Mouse (Mus musculus) right cerebral cortex, postnatal 14 days (tissue): ENCODE results near the gene C130074G19Rik.

Experiments used
- DNase-seq: peaks from one replicate; pipeline ENCODE4 v3.0.0; 2022

C130074G19Rik gene

DNA sequence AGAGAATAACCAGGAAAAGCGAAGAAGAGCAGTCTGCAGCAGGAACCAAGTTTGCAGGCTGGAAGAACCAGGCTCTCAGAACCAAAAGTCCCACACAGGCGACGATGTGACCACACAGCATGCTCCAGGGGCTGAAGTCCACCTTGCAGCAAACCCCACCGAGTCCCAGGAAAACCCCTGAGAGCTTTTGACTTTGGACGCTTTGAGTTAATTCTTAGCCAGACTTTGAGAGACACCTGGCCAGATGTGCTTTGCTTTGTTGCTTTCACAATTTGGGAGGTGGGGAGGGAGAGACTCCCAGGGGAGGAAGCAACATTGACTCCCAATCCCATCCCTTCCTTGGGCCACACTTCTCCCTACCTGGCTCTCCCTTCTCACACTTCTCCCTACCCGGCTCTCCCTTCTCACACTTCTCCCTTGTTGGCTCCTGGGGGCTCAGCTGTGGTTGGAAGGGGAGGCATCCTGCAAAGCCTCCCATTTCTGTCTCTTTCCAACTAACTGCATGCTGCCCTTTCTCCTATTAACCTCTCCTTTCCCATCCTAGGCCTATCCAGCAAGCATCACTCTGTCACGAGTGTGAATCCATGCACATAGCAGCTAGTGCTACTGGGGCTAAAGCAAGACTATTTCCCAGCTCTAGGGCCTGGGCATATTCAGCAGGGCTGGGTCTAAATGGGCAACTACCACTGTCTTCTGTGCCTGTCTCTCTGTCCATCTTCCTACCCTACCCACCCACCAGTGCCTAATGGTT lies 10.8 kb downstream of the C130074G19Rik start:
- no peak for DNase-seq

DNA sequence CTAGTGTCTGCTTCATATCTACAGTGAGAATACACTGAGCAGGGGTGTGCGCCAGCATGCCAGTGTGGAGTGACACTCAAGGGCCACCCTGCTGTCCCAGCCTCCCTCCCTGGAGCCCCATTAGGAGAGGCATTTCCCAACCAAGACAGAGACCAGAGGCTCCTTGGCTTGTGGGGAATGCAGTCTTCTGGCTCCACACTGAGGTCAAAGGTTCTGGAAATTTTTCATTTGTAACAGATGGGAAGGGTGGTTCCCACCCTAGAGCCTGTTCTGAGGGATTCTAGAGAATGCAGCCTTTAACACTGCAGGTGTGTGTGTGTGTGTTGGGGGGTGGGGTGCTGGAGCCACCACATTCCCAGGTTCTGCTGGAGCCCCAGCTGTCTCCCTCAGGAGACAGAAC lies 11.5 kb downstream of the C130074G19Rik start:
- DNase-seq, result no peak

GRCm38 (mm10) chr1:184870646-184871385 lies 12.2 kb downstream of the C130074G19Rik start:
- no peak for DNase-seq

DNA sequence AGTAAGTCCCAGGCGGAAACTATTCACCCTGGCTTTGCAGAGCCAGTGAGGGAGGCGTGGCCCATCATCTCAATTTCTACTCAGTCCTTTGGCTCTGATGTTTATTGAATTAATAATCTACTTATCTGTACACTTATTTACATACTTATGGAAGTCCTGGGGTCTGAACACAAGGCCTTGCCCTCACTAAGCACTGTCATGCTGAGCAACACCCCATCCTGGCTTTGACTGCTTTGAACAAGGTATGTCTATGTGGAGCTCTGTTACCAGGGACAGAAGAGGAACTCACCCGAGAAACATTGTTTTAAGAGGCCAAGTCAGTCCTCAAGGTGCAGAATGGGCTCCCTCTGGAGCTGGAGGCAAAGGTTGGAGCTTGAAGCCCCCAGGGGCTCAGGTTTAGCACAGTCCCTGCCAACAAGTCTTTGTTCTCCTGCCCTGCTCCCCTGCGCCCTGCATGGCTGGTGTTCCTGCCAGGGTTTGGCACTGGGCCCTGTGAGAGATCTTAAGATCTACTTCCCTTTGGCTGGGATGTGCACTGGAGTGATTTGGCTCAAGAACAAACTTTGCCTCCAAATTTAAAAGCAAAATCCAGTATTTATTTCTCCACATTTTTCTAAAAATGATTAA lies 13.0 kb downstream of the C130074G19Rik start:
- no peak for DNase-seq

GRCm38 (mm10) chr1:184867640-184868120 lies 15.3 kb downstream of the C130074G19Rik start:
- DNase-seq, result no peak

DNA sequence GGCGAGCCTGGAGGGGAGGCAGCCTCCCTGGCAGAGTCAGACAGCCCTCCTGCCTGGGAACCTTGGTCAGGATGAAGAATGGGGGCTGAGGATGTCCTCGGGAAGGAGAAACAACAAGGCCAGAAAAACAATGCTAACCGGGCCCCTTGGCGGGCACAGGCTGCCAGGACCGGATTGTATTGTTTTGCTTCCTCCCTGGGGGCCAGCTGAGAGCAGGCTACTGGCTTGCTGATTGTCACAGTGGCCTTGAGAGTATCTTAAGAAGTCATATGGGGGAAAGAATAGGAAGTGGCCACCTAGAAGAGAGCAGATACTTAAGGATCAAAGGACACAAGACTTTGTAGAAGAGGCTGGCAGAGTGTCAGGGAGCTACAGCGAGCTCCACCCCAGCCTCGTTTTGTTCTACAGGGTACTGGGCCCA lies 18.6 kb downstream of the C130074G19Rik start:
- DNase-seq, result no peak

- no peak for DNase-seq
These were observed 20.4 kb downstream of the C130074G19Rik start for GRCm38 (mm10) chr1:184862636-184863035.

DNA sequence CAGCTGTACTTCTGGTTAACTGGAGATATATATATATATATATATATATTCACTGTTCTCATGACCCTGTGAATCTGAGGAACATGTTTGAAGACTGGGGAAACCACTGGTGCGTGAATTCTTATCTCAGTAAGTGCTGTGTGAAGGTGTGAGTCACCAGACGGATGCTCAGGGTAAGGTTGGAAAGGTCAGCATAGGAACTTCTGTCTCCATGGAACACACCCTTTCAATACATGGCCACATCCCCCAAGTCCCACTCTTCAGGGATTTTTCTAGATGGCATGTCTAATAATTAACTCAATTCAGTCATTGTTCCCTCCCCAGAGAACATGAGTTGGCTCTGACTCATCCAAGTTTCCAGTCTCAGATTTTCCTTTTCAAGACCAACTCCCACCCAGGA lies 21.5 kb downstream of the C130074G19Rik start:
- no peak for DNase-seq

DNA sequence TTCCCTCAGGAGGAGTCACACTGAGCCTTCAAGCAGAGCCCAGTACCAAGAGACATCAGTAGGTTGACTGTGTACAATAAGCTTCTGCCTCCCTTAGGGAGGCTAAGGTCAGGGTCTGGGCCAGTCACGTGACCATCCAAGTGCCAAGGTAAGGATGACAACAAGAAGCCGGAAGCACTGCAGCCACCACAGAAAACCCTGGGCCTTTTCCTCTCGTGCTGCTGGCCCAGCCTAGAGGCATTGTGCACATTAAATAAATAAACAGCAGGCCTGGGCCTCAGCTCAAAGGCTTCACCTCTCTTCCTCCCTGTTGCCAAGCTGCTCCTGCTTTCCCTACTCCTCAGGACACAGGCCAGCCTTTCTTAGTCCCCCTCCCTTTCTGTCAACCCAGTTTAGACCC lies 22.7 kb downstream of the C130074G19Rik start:
- DNase-seq, result no peak

DNA sequence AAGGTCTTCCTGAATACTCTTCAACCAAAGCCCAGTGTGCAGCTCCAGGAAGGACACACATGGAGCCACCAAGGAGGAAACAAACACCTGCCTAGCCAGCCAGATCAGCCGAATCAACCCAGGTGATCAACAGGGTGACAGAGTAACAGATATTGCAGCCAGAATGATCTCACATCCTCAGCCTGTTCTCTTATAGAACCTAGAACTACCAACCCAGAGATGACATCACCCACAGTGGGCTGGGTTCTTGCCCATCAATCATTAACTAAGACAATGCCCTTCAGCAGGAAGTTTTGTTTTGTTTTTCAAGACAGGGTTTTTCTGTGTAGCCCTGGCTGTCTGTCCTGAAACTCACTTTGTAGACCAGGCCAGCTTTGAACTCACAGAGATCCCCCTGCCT lies 24.8 kb downstream of the C130074G19Rik start:
- DNase-seq, result no peak

DNA sequence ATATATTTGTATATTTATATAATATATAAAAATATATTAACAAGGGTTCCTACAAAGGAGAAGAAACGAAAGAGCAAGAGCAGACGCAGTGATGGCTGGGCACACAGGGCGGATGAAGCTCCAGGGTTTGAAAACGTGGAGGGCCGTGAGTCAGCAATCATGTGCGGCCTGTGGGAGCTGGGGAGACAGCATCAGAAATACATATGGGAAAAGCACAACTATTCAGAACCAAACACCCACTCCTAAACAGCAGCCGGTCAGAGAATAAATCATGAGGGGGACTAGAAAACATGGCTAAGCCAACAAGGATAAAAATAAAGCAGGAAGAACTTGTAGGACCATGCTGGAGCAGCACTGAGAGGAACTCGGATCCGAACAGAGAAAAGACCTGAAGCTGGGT lies 25.8 kb downstream of the C130074G19Rik start:
- no peak for DNase-seq

GRCm38 (mm10) chr1:184853922-184854321 lies 29.1 kb downstream of the C130074G19Rik start:
- DNase-seq, result no peak

DNA sequence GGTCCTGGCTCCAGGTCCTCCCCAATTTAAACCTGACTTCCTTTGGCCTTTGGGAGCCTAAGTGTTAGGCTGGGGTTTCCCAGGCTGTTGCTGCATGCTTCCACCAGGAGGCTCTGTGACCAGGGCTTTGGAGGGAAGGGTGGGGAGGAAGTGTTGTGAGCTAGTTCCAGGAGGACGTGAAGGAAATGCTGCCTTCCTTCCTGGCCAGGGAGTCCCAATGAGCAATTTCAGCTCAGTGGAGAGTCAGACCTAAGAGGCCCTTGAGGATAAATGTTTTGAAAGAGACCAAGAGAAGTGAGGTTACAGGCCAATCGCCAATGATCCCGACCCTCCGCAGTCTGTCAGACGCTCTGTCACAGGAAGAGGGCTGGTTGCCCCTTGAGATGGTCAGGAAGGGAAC lies 29.7 kb downstream of the C130074G19Rik start:
- DNase-seq, result peak; percentile 55

DNA sequence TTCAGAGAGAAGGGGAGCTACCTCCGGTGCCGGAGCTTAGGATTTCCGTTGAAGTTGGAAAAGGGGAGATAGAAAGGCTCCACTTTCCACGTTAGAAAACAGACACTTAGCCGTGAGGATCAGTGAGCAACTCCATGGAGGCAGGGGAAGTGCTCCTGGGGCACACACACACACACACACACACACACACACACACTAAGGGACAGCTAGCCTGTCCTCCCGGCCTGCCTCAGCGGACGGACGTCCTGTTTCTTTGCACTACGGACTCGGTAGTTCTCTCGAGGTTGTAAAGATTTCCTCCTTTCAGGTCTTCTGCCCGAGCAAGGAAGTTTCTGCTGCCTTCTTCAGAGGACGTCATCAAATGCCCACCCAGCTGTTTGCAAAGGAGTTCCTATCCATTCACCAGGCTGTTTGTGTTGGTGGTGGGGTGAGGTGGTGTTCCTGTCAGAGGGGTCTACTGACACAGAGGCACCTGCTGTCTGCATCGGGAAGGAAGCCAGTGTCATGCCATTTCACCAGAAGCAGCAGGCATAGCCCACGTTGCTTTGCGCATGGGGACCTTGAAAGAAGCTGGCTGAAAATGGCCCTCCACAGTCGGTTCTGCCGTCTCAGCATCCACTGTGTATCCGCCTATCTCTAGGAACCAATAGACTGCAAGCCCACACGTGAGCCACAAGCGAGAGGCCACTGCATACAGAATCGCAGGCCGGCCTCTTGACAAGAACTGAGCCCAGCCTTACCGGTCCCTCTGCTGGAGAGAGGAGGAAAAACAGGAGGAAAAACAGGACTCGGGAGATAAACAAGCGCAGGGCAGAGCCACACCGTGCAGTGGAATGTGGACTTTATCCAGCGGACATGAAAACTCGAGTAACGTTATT lies 31.0 kb downstream of the C130074G19Rik start:
- peak; percentile 67 for DNase-seq

DNA sequence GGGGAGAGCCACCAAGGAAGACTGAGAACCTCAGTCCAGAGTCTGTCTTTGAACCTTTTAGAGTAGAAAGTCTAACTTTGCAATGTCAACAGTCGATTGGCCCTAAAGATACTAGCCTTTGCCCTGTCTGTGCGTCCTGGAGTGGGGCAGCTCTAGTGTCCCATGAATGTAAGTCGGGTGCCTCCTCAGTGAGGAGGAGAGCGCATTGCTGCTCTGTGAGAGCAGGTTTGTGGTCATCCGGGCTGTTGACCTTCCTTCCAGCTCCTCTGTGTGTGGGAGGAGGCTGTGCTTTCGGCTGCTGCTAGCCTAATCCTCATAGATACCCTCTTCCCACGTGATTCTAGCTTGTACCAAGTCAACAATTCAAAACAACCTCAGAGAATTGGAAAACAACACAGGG lies 31.9 kb downstream of the C130074G19Rik start:
- DNase-seq, result no peak

DNA sequence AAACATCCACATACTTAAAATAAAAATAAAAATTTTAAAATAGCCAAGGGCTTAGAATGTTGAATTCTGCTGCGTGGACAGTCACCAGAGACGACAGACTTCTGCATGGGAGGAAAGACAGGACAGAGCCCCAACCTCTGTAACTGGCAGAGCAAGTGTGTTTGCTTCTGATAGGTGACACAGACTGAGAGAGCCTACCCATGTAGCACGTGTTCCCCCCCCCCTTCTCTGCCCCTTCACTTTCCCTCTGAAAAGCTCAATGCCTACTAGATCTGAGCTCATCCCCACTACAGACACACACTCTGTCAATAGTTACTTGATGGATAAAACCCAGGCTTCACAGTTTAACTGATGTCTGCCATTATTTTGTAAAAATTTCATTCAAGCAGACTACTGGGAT lies 36.0 kb downstream of the C130074G19Rik start:
- DNase-seq, result no peak

DNA sequence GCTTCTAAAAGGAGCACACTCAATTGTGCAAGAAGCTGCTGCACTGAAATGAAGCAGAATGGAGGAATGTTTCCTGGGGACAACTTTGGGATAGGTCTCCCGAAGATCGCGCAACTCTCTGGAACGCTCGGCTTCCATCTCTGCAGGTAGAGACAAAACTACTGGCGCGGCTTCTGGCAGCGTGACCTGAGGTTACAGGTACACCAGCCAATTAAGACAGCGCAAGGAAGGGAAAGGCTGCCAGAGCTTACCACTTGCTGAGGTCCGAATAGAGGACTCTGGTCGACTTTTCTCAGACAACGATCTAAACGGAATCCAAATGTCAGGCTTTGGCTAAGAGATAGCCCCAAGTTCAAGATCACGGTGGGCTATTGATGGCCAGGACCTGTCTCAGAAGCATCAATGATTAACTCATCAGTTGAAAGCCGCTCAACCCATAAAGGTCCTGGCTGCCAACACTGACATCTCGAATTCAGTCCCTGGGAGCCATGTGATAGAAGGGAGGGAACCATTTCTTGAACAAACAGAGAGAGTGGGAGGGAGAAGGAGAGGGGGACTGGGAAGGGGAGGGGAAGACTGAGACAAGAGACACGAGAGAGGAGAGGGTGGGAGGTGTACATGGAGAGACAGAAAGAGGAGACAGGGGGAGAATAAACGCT lies 36.8 kb downstream of the C130074G19Rik start, which contains the start of gene Marc2:
Gene Marc2 (minus strand): TSS at position 360 of the 659 bp plus-strand sequence.
- DNase-seq, result no peak

- DNase-seq, result peak; percentile 81
These were observed 37.6 kb downstream of the C130074G19Rik start for GRCm38 (mm10) chr1:184845111-184846071.

- no peak for DNase-seq
These were observed 38.5 kb downstream of the C130074G19Rik start for GRCm38 (mm10) chr1:184844326-184845066.

- no peak for DNase-seq
These were observed 45.4 kb downstream of the C130074G19Rik start for GRCm38 (mm10) chr1:184837649-184838048.
